Mouse (Mus musculus) C2C12 (cell line): ENCODE measurements around the gene Btg1. TPM values are rescaled to one million over a fixed set of nuclear protein-coding genes. Genes with fewer than 3 reads are reported as not detected.

Experiments
- H3K27me3 ChIP-seq: one replicate; pipeline ENCODE4 v1.6.1; 2011; ENCODE audit not compliant: control insufficient read depth, insufficient read depth, insufficient read length
- H3K36me3 ChIP-seq: one replicate; pipeline ENCODE4 v1.6.1; 2011; ENCODE audit not compliant: control insufficient read depth, insufficient read depth
- H3K4me3 ChIP-seq: one replicate; pipeline ENCODE4 v1.5.1; 2011; ENCODE audit warnings: mild to moderate bottlenecking, control low read depth; ENCODE audit not compliant: poor library complexity, insufficient read depth, severe bottlenecking
- H3K79me2 ChIP-seq: one replicate; pipeline ENCODE4 v1.6.1; 2011; ENCODE audit not compliant: control insufficient read depth, insufficient read depth
- H3K79me3 ChIP-seq: one replicate; pipeline ENCODE4 v1.6.1; 2011; ENCODE audit warnings: low read depth, control low read depth
- H3ac ChIP-seq: one replicate; pipeline ENCODE3; 2011; ENCODE audit warnings: low read depth; ENCODE audit not compliant: control insufficient read depth, insufficient read length
- CEBPB ChIP-seq: IDR thresholded peaks from one replicate; pipeline ENCODE4 v1.6.1; 2011; ENCODE audit warnings: low read depth, mild to moderate bottlenecking, control low read depth, moderate library complexity
- CTCF ChIP-seq: IDR thresholded peaks from one replicate; pipeline ENCODE4 v1.5.1; 2011; ENCODE audit not compliant: control insufficient read depth, insufficient read depth, insufficient read length
- FOSL1 ChIP-seq: IDR thresholded peaks from one replicate; pipeline ENCODE4 v1.8.0; 2011; ENCODE audit warnings: mild to moderate bottlenecking, low read length; ENCODE audit not compliant: poor library complexity, insufficient read depth, severe bottlenecking
- MAX ChIP-seq: IDR thresholded peaks from one replicate; pipeline ENCODE4 v1.6.1; 2011; ENCODE audit warnings: mild to moderate bottlenecking, control low read depth
- MYOD1 ChIP-seq: IDR thresholded peaks from one replicate; pipeline ENCODE4 v1.6.1; 2011; ENCODE audit warnings: low read depth; ENCODE audit not compliant: control insufficient read depth, insufficient read length
- MYOG ChIP-seq: IDR thresholded peaks from one replicate; pipeline ENCODE4 v1.6.1; 2011; ENCODE audit not compliant: control insufficient read depth, insufficient read length; ENCODE audit errors: extremely low read depth
- USF1 ChIP-seq: IDR thresholded peaks from one replicate; pipeline ENCODE4 v1.6.1; 2011; ENCODE audit warnings: low read depth, mild to moderate bottlenecking, control low read depth, moderate library complexity
- polyA plus RNA-seq: library from polyadenylated mRNA; unstranded; fragments of >200 nt; fragmentation: generic; extraction: Trizol; gene quantifications from one replicate; pipeline ENCODE4 v1.2.1, GENCODE M21; 2012; ENCODE audit warnings: missing spikeins

Gene Btg1
- polyA plus RNA-seq, 1 experiment: 31.7 TPM

DNA sequence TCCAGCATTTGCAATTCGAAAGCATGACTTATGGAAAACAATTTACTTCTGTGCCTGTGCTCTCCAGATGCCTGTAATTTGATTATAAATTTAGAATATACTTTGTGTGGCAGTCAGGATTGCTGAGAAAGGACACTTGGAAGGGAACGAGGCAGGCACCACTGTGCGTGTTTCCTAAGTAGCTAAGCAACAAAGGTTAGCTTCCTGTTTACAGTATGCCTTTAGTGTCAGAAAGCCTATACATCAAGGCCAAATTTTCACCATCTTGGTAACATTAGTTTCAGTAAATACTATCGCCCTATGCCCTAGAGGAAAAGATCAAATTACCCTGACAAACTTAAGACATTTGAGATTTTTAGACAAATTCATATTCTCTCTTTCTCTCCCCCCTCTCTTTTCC is 37.4 kb upstream of the Btg1 start:
- H3K79me3 ChIP-seq: no peaks in the 10 kb centered on the region
- H3K4me3 ChIP-seq: no peak overlapping the region
- H3ac ChIP-seq: no peak overlapping the region
- TF ChIP-seq MAX (no peak), MYOG (no peak), CTCF (no peak), MYOD1 (no peak), USF1 (no peak), FOSL1 (no peak), CEBPB (no peak)
- H3K36me3 ChIP-seq: no peaks in the 10 kb centered on the region
- no peaks in the 10 kb centered on the region for H3K79me2 ChIP-seq
- H3K27me3 ChIP-seq: no peaks in the 10 kb centered on the region

DNA sequence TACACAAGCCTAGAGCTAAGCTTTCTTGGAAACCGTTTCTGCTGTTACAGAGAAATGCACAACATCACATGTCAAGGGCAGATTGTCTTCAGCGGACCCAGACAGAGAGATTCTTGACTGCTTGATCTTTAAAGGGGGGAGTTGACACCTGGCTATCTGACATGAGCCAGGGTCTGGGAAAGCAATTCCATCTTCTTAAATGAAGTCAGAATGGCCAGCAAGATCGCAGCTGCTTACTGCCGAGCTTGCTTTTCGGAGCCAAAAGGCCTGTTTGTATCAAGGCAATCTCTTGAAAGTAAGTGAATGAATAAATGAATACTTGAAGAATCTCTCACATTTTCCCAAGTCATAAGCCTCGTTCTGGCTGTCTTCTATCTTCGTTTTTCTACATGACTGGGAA is 36.6 kb upstream of the Btg1 start:
- no peak for TF ChIP-seq CTCF
- no peak for TF ChIP-seq MYOD1
- Histone ChIP-seq H3K4me3 (no peak overlapping the region), H3K79me3 (no peaks in the 10 kb centered on the region), H3K36me3 (no peaks in the 10 kb centered on the region), H3K79me2 (no peaks in the 10 kb centered on the region), H3ac (no peak overlapping the region), H3K27me3 (no peaks in the 10 kb centered on the region)

- H3K79me3 ChIP-seq: no peaks in the 10 kb centered on the region
- no peaks in the 10 kb centered on the region for H3K27me3 ChIP-seq
- no peaks in the 10 kb centered on the region for H3K36me3 ChIP-seq
- H3K79me2 ChIP-seq: no peaks in the 10 kb centered on the region
- no peak for TF ChIP-seq MYOG
- TF ChIP-seq MYOD1: no peak
- TF ChIP-seq MAX: no peak
- TF ChIP-seq USF1: no peak
- TF ChIP-seq CTCF: no peak
- no peak for TF ChIP-seq CEBPB
- no peak for TF ChIP-seq FOSL1
- H3ac ChIP-seq: no peak overlapping the region
- H3K4me3 ChIP-seq: no peak overlapping the region
Observed at GRCm38 (mm10) chr10:96581232-96581631, 35.6 kb upstream of the Btg1 start.

GRCm38 (mm10) chr10:96586191-96586880 is 30.5 kb upstream of the Btg1 start:
- no peaks in the 10 kb centered on the region for H3K79me2 ChIP-seq
- no peaks in the 10 kb centered on the region for H3K79me3 ChIP-seq
- H3K27me3 ChIP-seq: no peaks in the 10 kb centered on the region
- no peak overlapping the region for H3ac ChIP-seq
- H3K4me3 ChIP-seq: no peak overlapping the region
- TF ChIP-seq FOSL1: no peak
- TF ChIP-seq CTCF: no peak
- no peak for TF ChIP-seq CEBPB
- no peak for TF ChIP-seq MAX
- no peak for TF ChIP-seq MYOD1
- no peaks in the 10 kb centered on the region for H3K36me3 ChIP-seq

GRCm38 (mm10) chr10:96586881-96587217 is 30.0 kb upstream of the Btg1 start:
- TF ChIP-seq MYOG (no peak), FOSL1 (no peak), CEBPB (no peak), CTCF (no peak), MYOD1 (no peak), MAX (no peak), USF1 (no peak)
- no peaks in the 10 kb centered on the region for H3K79me3 ChIP-seq
- H3K4me3 ChIP-seq: no peak overlapping the region

GRCm38 (mm10) chr10:96588233-96588632 is 28.6 kb upstream of the Btg1 start:
- no peak overlapping the region for H3ac ChIP-seq
- no peaks in the 10 kb centered on the region for H3K27me3 ChIP-seq
- H3K4me3 ChIP-seq: no peak overlapping the region
- no peaks in the 10 kb centered on the region for H3K36me3 ChIP-seq
- TF ChIP-seq USF1 (no peak), CEBPB (no peak), MYOG (no peak), MAX (no peak), FOSL1 (no peak), CTCF (no peak), MYOD1 (no peak)
- no peaks in the 10 kb centered on the region for H3K79me2 ChIP-seq
- H3K79me3 ChIP-seq: no peaks in the 10 kb centered on the region

More at GRCm38 (mm10) chr10:96586881-96587217, 30.0 kb upstream of the Btg1 start:
- no peaks in the 10 kb centered on the region for H3K27me3 ChIP-seq
- H3K36me3 ChIP-seq: no peaks in the 10 kb centered on the region
- no peaks in the 10 kb centered on the region for H3K79me2 ChIP-seq
- H3ac ChIP-seq: no peak overlapping the region
